Comparison of ENCODE assay signal across 9 mouse cellular contexts in the genomic region with DNA sequence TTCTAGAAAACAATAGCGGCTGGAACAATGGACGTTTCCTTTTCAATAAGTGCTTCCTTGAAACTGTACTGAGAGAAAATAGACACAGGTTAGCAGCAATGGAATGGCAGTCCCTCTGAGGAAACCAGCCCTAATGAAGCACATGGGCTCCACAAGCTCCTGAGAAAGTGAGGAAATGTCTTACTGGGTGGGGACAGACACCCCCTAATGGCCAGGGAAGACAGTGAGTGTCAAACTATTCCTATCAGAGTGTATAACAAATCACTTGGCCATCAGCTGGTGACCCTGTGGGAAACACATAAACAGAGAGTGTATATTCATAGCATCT.
A peak's percentile ranks its signal among the peaks of the same experiment; 100 is the strongest.
DNase-seq lines count a peak whose midpoint lies in the region; TF ChIP-seq lines count a peak whose summit lies in the region.
"Had no signal": no experiment of that assay in that cellular context is flagged by ENCODE, and none has a peak within 500 bp of the region (broad histone marks: within the 10 kb centered on the region; RNA-seq: fewer than 3 reads in every experiment).

No protein-coding gene starts in this region.

- TF ChIP-seq CTCF in lung, adult 2 months (IDR thresholded peaks at IDR 0.05; ENCODE audit: insufficient read depth, low read length): no peak

- no peak for TF ChIP-seq POLR2A in lung, adult 2 months (IDR thresholded peaks at IDR 0.05; ENCODE audit: borderline replicate concordance, extremely low read depth, low read depth, low read length)

- H3K4me1 ChIP-seq in ES-E14 (ENCODE audit: control insufficient read depth in 2 of 2, insufficient read depth in 2 of 2, low read length in 2 of 2, poor library complexity in 1 of 2): no peaks in the 10 kb centered on the region
- no peaks in the 10 kb centered on the region for H3K4me1 ChIP-seq in lung, adult 2 months (ENCODE audit: control insufficient read depth, insufficient read depth, low read length)

- H3K9ac ChIP-seq in ES-E14 (ENCODE audit: insufficient read depth, low read depth, low read length, poor library complexity, severe bottlenecking): no peak overlapping the region
- H3K9ac ChIP-seq: limb, embryonic 12.5 days had no signal

- no peak overlapping the region for H3K27ac ChIP-seq in ES-E14 (ENCODE audit: insufficient read depth, low read depth, low read length, poor library complexity, severe bottlenecking)

- DNase-seq in ES-E14 (ENCODE audit: low read depth, low spot score): peak; percentile 9
- peak; percentile 39 for DNase-seq in embryo, embryonic 11 days
- DNase-seq in heart, postnatal 14 days: peak; percentile 16 to 18
- peak; percentile 3 for DNase-seq in lung, adult 2 months
- no peak for DNase-seq in testis, postnatal 10 days (ENCODE audit: low spot score)
- DNase-seq in cerebellum, adult 11 months: no peak
- DNase-seq in left cerebral cortex, postnatal 14 days (ENCODE audit: low spot score in 2 of 2): no peak
- no peak for DNase-seq in right cerebral cortex, postnatal 25 days

- 39% methylated on average over 2 of the region's 2 CpGs for WGBS in lung, adult 2 months

- no peaks in the 10 kb centered on the region for H3K36me3 ChIP-seq in ES-E14 (ENCODE audit: control insufficient read depth, insufficient read depth, low read length, poor library complexity, severe bottlenecking)
- H3K36me3 ChIP-seq: limb, embryonic 12.5 days had no signal

- intact Hi-C loops in heart, postnatal 14 days (cut with DNase I): loop anchor here (1.0 to 5.0 kb wide), 3 partner anchors 218 to 334 kb away; a partner anchor contains a TSS
- intact Hi-C loops in left cerebral cortex, postnatal 14 days (cut with DNase I): loop anchor here (5.0 kb wide), 1 partner anchor 333 kb away; a partner anchor contains a TSS

- H3K4me3 ChIP-seq in ES-E14 (ENCODE audit: insufficient read depth in 1 of 2, low read depth in 1 of 2, low read length in 2 of 2, poor library complexity in 1 of 2, severe bottlenecking in 1 of 2): no peak overlapping the region
- no peak overlapping the region for H3K4me3 ChIP-seq in lung, adult 2 months (replicated peaks; ENCODE audit: extremely low read depth, low read depth, low read length)
- H3K4me3 ChIP-seq: limb, embryonic 12.5 days had no signal

- in situ Hi-C loops in ES-E14 (cut with MboI; ENCODE audit: low sequenced_read_pairs in 2 of 2, unreplicated experiment in 2 of 2): no loop called here

- H3K9me3 ChIP-seq in ES-E14 (ENCODE audit: control insufficient read depth, insufficient read depth, low read depth, low read length): no peaks in the 10 kb centered on the region

TF ChIP-seq in ES-E14, 5 proteins besides CTCF, POLR2A, EP300 and RAD21:
- TF ChIP-seq ZC3H11A (IDR thresholded peaks at IDR 0.05; ENCODE audit: borderline replicate concordance, low read depth, low read length): no peak
- no peak for TF ChIP-seq HCFC1 (IDR thresholded peaks at IDR 0.05; ENCODE audit: borderline replicate concordance, insufficient read depth, low read length)
- TF ChIP-seq CHD2 (IDR thresholded peaks at IDR 0.05; ENCODE audit: low read depth, low read length): no peak
- no peak for TF ChIP-seq MAFK (IDR thresholded peaks at IDR 0.05; ENCODE audit: insufficient read depth, low read depth, low read length)
- no peak for TF ChIP-seq ZNF384 (IDR thresholded peaks at IDR 0.05; ENCODE audit: low read depth, low read length)

Comparison
In these comparisons a context has a peak if more than half of its experiments do, and no peak if none do; other contexts are left out.
1. DNase-seq: peak in ES-E14 (single experiment), embryo, embryonic 11 days (single experiment), heart, postnatal 14 days (2 of 2) and lung, adult 2 months (single experiment); none in testis, postnatal 10 days (single experiment), cerebellum, adult 11 months (single experiment), left cerebral cortex, postnatal 14 days (0 of 2) and right cerebral cortex, postnatal 25 days (single experiment).